Mouse (Mus musculus) frontal cortex, postnatal 36 days (tissue): ENCODE measurements around the gene Ackr4.

Source experiments
- DNase-seq, 2 experiments: peaks; one replicate each; pipeline ENCODE4 v3.0.0; 2022; ENCODE audit warnings: low spot score in 2 of 2

Ackr4 gene

DNA sequence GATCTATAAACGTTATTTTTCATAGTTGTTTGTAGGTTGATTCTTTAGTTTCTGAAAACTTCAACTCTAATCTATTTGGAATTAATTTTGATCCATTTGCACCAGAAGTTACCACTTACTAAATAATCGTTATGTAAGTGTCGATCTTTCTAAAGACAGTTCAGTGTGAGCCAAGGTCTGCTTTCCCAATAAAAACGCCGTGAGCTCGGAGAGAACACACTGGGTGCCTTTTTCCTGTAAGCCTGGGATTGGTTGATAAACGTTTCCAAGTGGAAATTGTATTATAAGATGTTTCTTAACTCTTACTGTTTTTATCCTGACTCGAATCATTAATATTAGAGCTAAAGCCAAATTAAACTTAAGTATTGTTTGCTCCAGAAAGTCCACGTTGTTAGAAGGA is 19.8 kb downstream of the Ackr4 start:
- no peak for DNase-seq

DNA sequence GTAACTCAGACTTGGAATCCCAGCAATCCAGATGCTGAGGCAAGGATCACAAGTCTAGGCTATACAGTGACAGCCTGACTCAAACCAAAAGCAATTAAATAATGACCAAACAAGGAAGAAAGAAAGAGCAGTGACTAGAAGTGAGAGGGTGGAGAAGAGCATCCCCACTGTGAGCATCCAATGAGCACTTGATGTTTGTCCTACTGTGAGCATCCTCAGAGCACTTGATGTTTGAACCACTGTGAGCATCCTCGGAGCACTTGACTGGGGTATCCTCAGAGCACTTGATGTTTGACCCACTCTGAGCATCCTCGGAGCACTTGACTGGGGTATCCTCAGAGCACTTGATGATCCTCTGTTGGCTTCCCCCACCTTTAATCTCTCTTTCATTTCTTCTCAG is 21.7 kb downstream of the Ackr4 start:
- DNase-seq = no peak

DNA sequence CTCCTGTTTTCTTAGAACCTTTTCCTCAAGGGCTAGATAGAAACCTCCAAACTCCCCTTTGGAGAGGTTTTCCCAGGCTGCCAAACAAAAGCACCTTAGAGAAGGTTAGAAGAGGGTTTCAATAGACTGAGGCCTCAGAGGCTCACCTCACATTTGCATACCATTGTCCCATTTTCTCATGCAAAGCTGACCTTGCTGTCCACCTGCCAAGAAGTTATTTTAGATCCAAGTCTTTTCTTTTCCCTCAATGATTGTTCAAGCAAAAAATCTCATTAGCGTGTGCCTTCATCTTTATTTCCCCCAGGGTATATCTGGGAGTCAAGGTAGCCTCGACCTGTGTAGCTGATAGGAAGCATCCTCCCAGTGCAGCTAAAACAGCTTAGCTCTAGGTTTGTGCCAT is 23.8 kb downstream of the Ackr4 start:
- no peak for DNase-seq

DNA sequence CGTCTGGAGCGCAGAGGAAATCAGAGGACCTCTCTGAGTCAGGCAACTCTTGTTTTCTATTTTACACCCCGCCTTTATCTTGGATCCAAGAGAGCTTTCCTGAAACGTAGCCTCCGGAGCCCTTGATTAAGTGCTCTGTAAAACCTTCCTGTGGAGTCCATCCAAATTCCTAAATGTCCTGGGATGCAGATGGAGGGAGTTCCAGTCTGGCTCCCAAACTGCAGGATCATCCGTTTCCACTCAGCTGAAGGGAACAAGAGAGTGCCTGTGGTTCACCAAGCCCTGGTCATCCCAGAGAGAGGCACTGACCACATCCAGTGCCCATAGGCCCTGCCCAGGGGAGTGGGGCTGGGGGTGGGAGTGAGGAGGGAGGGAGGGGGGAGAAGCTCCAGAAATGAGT is 24.4 kb downstream of the Ackr4 start:
- no peak for DNase-seq

DNA sequence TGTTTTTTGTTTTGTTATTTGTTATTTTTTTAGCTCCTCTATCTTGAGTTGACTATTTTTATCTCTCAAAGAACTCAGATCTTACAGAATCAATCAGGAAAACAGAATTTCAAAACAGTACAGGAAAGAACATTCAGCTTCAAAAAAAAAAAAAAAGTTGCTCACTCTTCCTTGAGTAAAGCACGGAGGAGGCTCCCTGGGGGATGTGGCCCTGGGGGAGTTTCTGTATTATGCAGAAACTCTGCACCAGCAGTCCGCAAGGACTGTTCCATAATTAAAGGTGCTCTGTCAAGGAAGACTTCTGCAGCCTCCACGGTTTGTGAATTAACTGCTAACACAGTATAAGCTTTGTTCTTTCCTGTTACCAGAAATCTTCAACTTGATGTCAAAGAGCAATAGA is 25.3 kb downstream of the Ackr4 start:
- no peak for DNase-seq

DNA sequence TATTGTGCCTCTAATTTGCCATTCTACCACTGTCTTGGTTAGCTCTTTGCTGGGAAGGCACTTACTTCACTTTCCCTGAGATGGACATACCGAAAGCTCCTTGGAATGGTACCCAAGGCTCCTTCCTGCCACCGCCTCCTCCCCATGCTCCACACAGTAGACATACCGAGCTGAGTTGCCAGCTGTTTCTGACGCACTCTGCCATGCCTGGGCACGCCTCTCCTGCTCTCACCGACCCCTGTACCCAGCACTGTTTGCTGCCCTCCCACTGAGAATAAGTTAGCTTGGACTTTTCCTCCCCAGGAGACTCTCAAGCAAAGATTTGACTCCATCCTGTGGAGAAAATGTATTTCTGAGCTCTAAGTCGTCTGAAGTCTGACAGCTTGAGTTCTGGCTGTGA is 25.9 kb downstream of the Ackr4 start:
- DNase-seq = no peak

DNA sequence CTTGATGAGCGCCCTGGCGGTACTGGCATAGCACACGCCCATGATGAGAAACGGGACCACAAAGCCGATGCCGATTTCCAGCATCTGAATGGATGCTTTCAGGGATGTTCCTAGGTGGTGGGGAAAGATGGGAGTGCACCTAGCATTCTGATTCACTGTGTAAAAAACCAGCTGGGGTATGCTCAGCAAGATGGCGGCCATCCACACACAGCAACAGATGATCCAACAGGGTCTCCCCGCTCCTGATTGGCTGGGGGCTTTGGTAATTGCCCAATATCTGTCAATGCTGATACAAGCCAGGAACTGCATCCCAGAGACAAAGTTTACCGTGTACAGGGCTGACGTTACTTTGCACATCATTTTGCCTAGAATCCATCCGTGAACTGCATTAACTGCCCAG is 27.7 kb downstream of the Ackr4 start:
- DNase-seq = no peak

DNA sequence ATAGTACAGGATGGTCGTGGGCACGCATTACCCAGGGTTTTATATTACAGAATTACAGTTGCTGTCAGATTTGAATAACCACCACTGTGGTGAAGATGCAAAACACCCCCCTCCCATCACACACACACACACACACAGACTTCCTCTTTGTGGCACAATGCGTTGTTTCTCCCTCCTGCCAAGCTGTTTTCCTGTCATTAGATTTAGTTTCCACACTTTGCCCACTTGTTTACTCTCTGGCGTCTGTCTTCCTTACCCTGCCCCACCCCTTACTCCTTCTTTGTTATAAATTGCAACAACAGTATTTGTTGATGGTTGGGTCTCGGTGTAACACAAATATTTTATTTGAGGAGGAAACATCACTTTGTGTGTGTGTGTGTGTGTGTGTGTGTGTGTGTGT is 28.5 kb downstream of the Ackr4 start:
- DNase-seq = no peak

DNA sequence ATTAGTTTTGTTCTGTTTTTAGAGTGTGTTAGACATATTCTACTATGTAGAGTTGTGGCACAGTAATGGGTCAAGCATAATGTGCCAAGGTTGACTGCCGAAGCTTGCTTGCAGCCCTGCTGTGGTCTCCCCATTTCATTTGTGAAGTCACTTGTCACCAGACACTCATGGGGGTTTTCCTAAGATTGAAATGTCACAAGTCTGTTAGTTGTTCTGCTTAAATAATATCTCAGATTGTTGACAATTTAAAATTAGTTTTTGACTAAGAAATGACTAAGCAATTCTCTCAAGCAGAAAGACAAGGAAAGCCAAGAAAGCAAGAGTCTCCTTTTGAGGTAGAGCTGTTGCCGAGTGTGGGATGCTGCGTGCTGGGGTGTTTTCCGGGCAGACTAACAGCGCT is 33.8 kb downstream of the Ackr4 start:
- DNase-seq = no peak

DNA sequence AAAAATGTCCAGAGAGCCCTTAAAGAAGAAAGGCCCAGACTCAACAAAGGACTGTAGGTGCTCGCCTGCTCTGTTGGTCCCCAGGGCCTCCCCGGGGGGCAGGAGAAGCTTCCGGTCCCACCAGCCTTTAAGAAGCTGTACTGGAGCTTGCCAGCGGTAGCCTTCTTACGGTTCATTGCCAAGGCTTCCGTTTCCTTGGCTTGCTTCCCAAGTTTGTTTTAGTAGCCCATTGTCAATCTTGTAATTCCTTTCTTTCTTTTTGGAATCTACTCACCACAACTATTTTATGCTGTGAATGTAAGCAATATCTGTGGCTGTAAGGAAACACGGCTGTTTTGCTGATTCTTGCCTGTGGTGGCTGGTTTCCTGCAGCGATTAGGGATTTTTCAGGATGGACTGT is 38.2 kb downstream of the Ackr4 start:
- no peak for DNase-seq

DNA sequence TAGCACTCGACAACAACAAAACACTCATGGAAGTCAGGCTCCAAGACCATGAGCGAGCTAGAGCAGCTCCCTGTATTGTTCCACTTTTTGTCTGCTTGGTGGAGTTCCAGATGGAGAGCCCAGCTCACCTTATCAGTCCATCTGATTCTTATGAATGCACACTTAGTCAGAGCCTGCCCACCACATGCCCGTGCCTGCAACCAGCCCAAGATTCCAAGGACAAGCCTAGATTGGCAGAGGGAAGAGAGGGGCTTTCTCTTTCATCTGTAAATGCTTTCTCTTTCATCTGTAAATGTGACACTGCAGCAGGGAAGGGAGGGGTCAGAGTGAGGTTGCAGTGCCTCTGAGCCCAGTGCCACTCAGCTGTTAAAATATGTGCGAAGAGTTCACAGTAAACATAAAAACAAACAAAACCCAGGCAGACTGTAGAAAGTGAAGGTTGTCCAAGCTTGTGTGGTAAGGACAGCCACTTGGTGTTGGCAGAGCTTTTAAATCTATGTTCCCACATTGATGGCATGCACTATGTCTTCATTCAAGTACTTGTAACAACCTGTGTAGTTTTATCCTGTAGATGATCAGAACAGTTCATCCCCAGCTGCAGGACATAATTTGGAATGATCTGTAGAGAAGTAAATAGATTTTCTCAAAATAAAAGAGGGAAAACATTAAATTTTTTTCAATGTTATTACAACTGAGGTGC is 40.9 kb downstream of the Ackr4 start:
- no peak for DNase-seq

DNA sequence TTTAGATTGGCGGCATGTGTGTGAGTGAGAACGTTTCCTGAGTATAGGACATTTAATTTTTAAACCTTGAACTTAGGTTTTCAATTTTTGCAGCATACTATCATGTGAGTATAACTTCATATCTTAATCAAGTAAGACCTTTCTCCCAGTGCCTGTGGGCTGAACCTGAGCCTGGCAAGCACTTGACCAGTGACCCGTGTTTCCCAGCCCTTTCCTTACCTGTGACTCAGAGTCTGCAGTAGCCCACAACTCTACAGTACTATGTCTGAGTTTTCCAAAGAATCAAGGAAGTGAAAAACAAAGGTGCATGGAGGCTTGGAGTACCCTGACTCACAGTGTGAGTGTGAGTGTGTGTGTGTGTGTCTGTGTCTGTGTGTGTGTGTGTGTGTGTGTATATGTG is 46.7 kb downstream of the Ackr4 start:
- DNase-seq = no peak

DNA sequence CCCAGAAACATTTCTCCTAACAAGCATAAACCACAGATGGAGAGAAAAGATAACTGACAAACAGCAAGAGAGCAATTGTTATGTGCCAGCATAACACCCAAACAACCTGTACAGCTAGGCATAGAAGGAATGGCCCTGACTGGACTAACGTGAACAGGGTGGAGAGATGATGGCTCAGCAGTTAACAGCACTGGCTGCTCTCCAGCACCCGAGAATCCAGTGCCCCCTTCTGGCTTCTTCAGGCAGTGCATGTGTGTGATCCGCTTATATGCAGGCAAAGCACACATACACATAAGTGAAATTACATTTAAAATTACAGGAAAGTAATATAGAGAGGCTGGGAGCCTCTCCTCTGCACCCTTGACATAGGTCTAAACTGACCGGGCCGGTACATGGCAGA is 47.4 kb downstream of the Ackr4 start:
- peak in 1 of 2 experiments; percentile 29 for DNase-seq

DNA sequence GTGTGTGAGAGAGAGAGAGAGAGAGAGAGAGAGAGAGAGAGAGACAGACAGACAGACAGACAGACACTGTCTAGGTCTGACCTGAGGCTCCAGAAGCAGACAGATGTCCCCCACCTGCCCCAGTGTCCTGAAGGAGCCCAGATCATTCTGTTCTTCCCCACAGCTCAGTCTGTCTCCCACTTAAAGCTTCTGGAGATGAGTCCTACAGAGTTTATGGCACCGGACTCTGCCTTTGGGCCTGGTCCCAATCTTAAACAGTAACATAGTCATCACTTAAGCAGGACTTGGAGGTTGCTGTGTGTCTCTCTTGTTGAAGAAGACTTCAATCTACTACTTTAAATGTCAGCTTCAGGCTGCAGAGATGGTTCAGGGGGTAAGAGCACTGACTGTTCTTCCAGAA is 48.0 kb downstream of the Ackr4 start:
- no peak for DNase-seq

DNA sequence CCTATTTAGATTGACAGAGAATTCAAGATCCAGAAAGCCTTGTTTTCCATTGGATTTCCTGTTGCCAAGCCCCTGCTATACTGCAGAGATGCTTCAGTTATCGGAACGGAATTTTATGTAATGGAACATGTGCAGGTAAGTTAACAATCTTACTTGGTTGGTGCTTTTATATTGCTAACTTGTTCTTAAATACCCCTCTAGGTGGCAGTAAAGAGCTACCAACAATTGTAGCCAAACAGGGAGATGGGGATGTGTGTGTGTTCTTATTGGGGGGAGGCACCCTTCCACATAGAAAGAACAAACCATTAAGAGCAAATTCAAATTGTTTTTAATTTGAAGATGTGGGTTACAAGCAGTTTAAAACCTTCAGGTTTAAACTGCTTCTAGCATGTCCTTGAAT is 50.9 kb downstream of the Ackr4 start:
- DNase-seq = no peak

DNA sequence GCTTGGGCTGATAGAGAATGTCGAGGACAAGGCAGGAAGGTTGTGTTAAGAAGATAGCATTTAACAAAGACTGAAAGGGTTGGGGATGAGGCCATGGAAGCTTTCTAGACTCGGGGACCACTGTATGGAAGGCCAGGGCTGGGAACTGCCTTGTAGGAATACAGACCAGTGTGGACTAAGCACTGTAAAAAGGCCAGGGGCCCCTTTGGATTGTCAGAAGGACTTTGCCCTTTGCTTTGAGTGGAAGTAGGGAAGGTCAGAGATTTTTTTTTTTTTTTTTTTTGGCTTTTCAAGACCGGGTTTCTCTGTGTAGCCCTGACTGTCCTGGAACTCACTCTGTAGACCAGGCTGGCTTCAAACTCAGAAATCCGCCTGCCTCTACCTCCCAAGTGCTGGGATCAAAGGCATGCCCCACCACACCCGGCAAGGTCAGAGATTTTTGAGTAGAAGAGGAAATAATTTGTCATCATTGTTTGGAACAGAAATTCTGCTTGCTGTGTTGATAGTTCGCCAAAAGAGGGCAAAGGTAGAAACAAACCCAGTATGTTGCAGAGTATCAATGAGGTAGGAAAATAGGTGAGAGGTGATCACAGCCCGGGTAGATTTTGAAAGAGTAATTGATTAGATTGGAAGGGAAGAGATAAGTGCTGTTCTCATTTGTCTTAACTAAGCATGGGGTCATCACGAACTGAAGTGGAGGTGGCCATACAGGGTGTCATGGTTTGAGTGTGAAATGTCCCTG is 55.7 kb downstream of the Ackr4 start:
- no peak for DNase-seq

DNA sequence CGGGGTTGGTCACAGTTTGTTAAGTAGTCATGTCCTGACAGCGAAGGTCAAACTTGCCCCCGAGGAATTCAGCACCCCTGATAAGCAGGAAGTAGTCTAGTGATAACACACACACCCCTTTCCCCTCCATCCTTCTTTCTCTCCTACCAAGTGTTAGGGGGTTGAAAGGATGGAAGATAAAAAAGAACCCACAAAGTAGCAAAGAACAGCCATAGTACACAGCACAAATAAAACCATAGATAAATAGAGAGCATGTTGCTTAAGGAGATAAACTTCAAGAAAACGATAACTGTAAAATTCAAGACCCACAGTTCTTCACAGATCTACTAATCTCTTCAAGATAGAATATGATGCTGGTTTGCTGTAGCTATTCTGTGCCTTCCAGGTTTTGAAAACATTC is 56.5 kb downstream of the Ackr4 start:
- DNase-seq = no peak

DNA sequence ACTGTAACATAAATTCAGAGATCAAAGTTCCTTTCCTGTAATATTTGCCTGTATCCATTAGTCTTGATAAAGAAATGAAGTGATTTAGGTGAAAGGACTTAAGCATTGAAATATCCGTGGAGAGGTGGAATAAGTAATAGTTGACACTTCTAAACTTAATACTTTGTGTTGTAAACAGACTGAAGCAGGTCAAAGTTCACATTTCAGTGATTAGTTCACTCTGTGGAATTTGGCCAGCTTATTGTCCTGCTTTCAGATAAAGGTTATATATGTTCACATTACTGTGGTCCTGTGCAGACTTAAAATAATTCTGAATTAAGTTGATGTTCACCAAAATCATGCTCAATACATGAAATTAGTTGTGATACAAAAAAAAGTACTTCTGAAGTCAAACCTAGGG is 62.2 kb downstream of the Ackr4 start:
- no peak for DNase-seq

DNA sequence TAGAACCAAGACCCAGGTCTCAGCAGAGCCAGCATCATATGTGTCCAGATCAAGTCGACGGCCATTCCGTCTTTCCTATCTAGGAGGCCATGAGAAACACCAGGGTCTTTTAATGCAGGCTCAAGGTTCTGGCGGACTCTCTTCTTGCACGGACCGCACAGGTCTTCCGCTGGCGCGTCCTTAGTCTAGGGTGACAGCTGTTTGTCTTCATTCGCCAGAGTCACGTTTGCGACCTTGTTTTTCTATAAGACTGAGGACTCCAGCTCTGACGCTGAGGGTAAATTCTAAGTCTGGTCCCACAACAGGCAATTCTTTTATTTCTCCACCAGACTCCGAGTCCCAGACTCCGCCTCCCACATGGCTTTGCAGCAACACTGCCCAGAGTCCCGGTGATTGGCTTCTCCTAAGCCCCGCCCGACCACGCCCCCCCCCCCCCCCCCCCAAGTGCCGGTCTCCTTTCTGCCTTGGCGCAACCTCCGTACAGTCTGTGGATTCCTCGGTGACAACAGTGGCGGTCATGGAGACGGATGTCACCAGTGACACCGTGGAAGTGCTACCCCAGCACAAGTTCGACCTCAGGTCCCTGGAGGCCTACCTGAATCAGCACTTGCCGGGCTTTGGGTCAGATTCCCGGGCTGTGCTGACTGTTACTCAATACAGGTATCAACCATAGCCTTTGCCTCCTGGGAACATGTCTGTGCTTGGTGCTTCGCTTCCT is 63.3 kb downstream of the Ackr4 start, which contains the start of gene Acad11:
Gene Acad11, plus strand, starts transcription at position 134 of the 718 bp plus-strand sequence.
- peak; percentile 90 to 93 for DNase-seq

DNA sequence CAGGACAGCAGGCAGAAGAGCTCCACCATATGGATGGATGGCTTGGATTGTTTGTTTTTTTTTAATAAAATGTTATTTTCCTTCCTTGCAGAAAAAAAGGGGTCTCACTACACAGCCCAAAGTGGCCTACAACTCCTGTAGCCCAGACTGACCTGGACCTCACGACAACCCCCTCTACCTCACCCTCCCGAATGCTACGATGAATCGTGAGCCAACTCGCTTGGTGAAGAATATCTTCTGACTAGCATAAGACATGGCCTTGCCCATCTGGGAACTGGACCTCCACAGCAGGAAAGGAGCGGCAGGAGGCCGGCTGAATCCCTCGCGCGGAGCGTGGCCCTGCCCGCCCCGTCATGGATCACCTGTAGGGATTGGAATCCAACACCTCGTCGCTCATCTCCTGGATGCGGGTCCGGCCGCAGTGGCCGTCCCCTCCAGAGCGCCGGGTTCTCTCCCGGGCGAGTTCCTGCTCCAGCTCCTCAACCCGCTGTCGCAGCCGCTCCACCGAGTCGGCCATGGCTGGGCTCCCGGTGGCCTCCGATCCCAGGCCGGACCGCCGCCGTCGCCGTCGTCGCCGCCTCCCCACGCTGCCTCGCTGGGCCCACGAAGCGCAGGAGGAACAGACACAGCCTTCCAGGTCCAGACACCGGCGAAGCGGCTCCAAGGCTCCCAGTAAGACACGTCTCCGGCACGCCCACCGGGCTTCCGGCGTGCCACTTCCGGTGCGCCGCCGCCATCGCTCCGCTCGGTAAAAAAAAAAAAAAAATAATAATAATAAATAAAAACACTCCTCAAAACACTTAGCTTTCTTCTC is 64.1 kb downstream of the Ackr4 start, which contains the start of gene Uba5:
Gene Uba5, minus strand, starts transcription at position 705 of the 814 bp plus-strand sequence.
- no peak for DNase-seq

DNA sequence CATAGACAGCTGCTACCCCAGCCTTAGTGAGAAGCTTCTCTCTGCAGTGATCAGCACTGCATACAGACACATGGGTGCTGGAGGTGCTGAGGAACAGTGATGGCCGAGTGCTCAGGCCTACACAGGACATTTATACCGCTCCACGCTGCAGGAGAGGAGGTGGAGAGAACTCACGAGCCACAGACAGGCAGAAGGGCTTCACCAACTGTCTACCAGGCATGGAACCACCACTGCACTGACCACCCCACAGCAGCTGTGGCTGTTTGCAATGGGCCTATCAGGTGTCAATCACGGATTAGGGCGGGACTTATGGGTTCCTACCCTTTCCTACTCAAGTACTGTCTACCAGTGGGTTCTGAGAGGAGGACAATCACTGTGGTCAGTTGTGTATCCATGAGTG is 75.7 kb downstream of the Ackr4 start:
- no peak for DNase-seq

DNA sequence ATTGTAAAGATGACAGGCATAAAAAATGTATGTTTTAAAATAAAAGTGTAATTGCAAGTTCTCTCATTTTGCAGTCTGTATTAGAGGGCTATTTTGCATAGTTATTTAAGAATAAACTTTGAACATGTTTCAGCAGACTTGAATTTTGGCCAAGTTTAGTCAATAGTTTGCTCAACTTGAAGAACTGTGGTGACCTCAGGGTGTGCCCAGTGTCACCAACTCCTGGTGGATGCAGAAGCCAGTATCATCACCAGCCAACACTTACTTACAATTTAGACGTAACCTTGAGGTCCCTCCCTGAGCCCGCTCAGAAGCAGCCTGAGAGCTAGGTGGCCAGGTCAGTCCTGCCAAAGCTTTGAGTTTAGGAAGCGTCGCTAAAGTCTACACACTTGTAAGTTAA is 83.1 kb downstream of the Ackr4 start:
- DNase-seq = no peak
